Mouse (Mus musculus) thymus, postnatal 36 days (tissue): ENCODE data around the gene Cypt15.
"Not testable (repeated sequence)": the region's sequence is repeated elsewhere in the genome, so short reads cannot be mapped to it uniquely, and the experiment has no call there.

ENCODE experiments used
- DNase-seq, 2 experiments: peaks; one replicate each; pipeline ENCODE4 v3.0.0; 2022; ENCODE audit warnings: mixed read lengths in 2 of 2

Gene Cypt15

DNA sequence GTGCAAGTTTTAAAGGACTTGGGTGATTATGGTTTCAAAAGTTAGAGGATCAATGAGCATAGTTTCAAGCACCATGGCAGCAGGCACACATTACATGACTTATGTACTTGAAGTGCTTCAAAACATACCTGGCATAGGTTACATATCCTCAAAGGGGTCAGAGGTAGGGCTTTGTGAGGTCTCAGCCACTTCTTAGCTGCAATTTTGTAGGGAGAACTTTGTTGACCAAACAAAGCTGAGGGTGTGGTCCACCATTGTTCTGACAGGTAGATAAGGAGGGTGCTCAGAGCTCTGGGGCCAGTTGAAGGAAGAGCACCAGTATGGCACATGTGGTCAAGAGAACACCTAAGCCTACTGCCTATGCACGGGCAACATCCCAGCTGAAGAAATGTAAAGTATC, at the start of gene Cypt15:
Cypt15 (plus strand) TSS at position 301 of the 400 bp plus-strand sequence.
- DNase-seq: not testable (repeated sequence)

DNA sequence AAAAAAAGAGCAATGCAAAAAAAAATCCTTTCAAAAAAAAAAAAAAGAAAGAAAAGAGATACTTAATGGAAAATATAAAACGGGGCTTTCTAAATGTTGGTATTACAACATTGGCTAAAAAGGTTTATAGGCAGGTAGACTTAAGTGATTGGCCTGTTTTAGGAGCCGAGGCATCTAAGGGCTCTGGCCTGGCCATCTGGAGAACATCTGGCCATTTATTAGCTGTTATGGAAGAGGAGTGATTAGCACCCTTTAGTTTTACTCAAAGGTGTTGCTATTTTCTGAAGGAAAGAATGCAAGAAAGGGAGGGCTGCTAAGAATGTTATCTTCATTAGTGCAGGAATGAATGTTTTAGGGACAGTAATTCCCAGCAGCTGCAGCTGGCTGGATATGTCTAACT, 24.9 kb downstream of the Cypt15 start:
- DNase-seq: no peak

DNA sequence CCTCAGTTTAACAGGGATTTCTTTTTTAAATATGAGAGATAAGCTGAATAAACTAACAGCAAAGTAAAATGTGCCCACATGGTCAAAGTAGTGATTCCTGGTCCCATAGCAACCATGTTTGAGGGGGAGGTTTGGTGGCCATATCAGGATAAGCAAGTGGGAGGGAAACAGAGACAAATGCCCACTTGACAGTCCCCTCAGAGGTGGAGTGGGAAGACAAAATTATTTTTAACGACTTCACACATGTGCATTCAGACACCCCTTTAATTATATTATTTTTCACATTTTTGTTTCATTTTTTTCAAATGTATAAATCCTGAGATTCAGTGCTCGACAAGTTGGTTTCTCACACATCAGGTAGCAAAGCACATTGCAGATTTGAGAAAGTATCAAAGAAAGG, 32.8 kb downstream of the Cypt15 start:
- DNase-seq: no peak

GRCm38 (mm10) chrX:39383806-39384205, 37.7 kb downstream of the Cypt15 start:
- DNase-seq: no peak
